Mouse (Mus musculus): Measurements from ENCODE around the gene Hoxa10.

- no peak for TF ChIP-seq CTCF (IDR thresholded peaks at IDR 0.05; ENCODE audit: low read depth)
- TF ChIP-seq EP300 (IDR thresholded peaks at IDR 0.05; ENCODE audit: low read depth) = no peak
Measured at GRCm38 (mm10) chr6:52189172-52189591, 51.5 kb downstream of the Hoxa10 start.

Measured in liver, postnatal 0 days (tissue).